Mouse (Mus musculus) thymus, adult 2 months (tissue): ENCODE results near the gene Rbm28.

ENCODE experiments used
- CTCF ChIP-seq: fragments of 200-500 bp; IDR thresholded peaks from 2 replicates; pipeline ENCODE4 v1.5.1; 2012; ENCODE audit warnings: mild to moderate bottlenecking, control low read depth, low read length, moderate library complexity, borderline replicate concordance; ENCODE audit not compliant: control insufficient read depth, poor library complexity, insufficient read depth; ENCODE audit errors: extremely low read depth
- POLR2A ChIP-seq: fragments of 200-500 bp; IDR thresholded peaks from 2 replicates; pipeline ENCODE4 v1.6.1; 2012; ENCODE audit warnings: mild to moderate bottlenecking, low read length, control low read depth, moderate library complexity; ENCODE audit not compliant: control insufficient read depth, poor library complexity, insufficient read depth; ENCODE audit errors: extremely low read depth

- TF ChIP-seq POLR2A (no peak), CTCF (no peak)
Measured at GRCm38 (mm10) chr6:29160786-29161185, 4.0 kb downstream of the Rbm28 start.
